Mouse (Mus musculus): ENCODE results near the gene Pld1. TPM values are rescaled to one million over a fixed set of nuclear protein-coding genes. Genes with fewer than 3 reads are reported as not detected.

The Pld1 gene
- polyA plus RNA-seq, 1 experiment from 2014 or later = 3.3 TPM

DNA sequence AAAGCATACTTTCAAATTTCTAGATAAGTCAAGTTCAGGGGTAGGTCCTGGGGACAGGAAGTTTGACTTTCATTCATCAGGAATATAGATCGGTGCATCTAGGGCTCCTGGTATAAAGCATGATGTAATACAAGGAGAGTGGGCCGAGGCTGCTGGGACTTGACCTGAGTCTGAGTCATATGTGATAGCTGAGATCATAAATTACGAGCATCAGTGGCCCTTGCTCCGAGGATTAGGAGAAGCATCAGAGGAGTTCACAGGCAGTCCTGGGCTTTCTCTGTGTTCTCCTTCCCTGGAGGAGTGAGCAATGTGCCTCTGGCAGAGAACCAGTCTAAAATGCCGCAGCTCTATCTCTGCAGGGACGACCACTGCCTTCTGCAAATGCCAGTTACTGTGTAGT, 239.8 kb downstream of the Pld1 start:
- DNase-seq (ENCODE audit: low spot score) (no peak), ATAC-seq (replicated peaks; ENCODE audit: insufficient number of reproducible peaks, low FRiP score, low TSS enrichment, low read depth) (no peak)
- H3K27me3 ChIP-seq (ENCODE audit: control insufficient read depth, insufficient read depth, low read length) = no peaks in the 10 kb centered on the region
- H3K9ac ChIP-seq (replicated peaks; ENCODE audit: low read length) = no peak overlapping the region
- H3K4me3 ChIP-seq (ENCODE audit: low read depth, low read length) = no peak overlapping the region
- no peaks in the 10 kb centered on the region for H3K36me3 ChIP-seq (replicated peaks; ENCODE audit: control insufficient read depth, insufficient read depth, low read depth, low read length)
- H3K9me3 ChIP-seq (replicated peaks; ENCODE audit: control insufficient read depth, low read length) = no peaks in the 10 kb centered on the region
- H3K4me2 ChIP-seq (ENCODE audit: low read depth, low read length) = no peak overlapping the region
- 82% methylated on average over 6 of the region's 6 CpGs for WGBS
- no peaks in the 10 kb centered on the region for H3K4me1 ChIP-seq (ENCODE audit: control insufficient read depth, insufficient read depth, low read length)
- H3K27ac ChIP-seq (replicated peaks; ENCODE audit: low read depth, low read length) = no peak overlapping the region

Other genes starting within 250 kb of the Pld1 start
- gene Fndc3b, start 227.4 kb upstream of the Pld1 start, polyA plus RNA-seq (2014; fragmentation: Nextera tagmentation; extraction: Ambion mirVana) = 10.5 and 12.7 TPM in 2 replicates
- not detected in 2 replicates for gene Tmem212, start 42.3 kb upstream of the Pld1 start, polyA plus RNA-seq (2014; fragmentation: Nextera tagmentation; extraction: Ambion mirVana)